Mouse (Mus musculus) myocyte (in vitro differentiated cells): ENCODE measurements at regions not wholly inside any gene's neighbourhood (a gene's known extent, or its start where the extent isn't known, plus 50 kb on each side); places are given as distances from the start of the nearest gene placed in this dataset.

Experiments used
- H3K27me3 ChIP-seq: one replicate; pipeline ENCODE4 v1.6.1; 2011; ENCODE audit not compliant: control insufficient read depth, insufficient read depth, insufficient read length
- H3K36me3 ChIP-seq: one replicate; pipeline ENCODE4 v1.6.1; 2011; ENCODE audit not compliant: control insufficient read depth, insufficient read depth
- H3K4me2 ChIP-seq: one replicate; pipeline ENCODE4 v1.6.1; 2011; ENCODE audit warnings: low read depth, control low read depth
- H3K4me3 ChIP-seq: one replicate; pipeline ENCODE4 v1.5.1; 2011; ENCODE audit warnings: mild to moderate bottlenecking, control low read depth, moderate library complexity
- H3K79me2 ChIP-seq: one replicate; pipeline ENCODE4 v1.6.1; 2011; ENCODE audit not compliant: control insufficient read depth, insufficient read depth
- H3ac ChIP-seq: one replicate; pipeline ENCODE4 v1.6.1; 2011; ENCODE audit not compliant: control insufficient read depth, insufficient read length
- CEBPB ChIP-seq: IDR thresholded peaks from 2 replicates; pipeline ENCODE4 v1.6.1; 2011; ENCODE audit warnings: mild to moderate bottlenecking, moderate library complexity; ENCODE audit not compliant: poor library complexity, insufficient read depth, severe bottlenecking
- E2F4 ChIP-seq: IDR thresholded peaks from one replicate; pipeline ENCODE4 v1.6.1; 2011; ENCODE audit warnings: mild to moderate bottlenecking, control low read depth, moderate library complexity; ENCODE audit not compliant: insufficient read depth
- MAX ChIP-seq: IDR thresholded peaks from one replicate; pipeline ENCODE4 v1.6.1; 2011; ENCODE audit warnings: low read depth, mild to moderate bottlenecking, control low read depth
- MYOD1 ChIP-seq, 3 experiments: IDR thresholded peaks; one replicate each; pipeline ENCODE4 v1.6.1; 2011; ENCODE audit warnings: control low read depth in 2 of 3, low read depth in 2 of 3, mild to moderate bottlenecking in 2 of 3, moderate library complexity in 1 of 3; ENCODE audit not compliant: insufficient read length in 2 of 3, control insufficient read depth in 1 of 3
- MYOG ChIP-seq, 3 experiments: IDR thresholded peaks; one replicate each; pipeline ENCODE4 v1.6.1; 2011; ENCODE audit warnings: control low read depth in 2 of 3, low read depth in 2 of 3, mild to moderate bottlenecking in 2 of 3; ENCODE audit not compliant: insufficient read length in 2 of 3, control insufficient read depth in 1 of 3, insufficient read depth in 1 of 3
- POLR2A ChIP-seq: IDR thresholded peaks from one replicate; pipeline ENCODE4 v1.6.1; 2011; ENCODE audit warnings: low read depth, mild to moderate bottlenecking, control low read depth, moderate library complexity; ENCODE audit not compliant: insufficient read length
- POLR2AphosphoS2 ChIP-seq: IDR thresholded peaks from one replicate; pipeline ENCODE4 v1.6.1; 2011; ENCODE audit warnings: low read depth, control low read depth; ENCODE audit not compliant: insufficient read length
- REST ChIP-seq: IDR thresholded peaks from one replicate; pipeline ENCODE4 v1.6.1; 2011; ENCODE audit warnings: mild to moderate bottlenecking, control low read depth, moderate library complexity; ENCODE audit not compliant: insufficient read depth, insufficient read length
- SRF ChIP-seq: IDR thresholded peaks from one replicate; pipeline ENCODE4 v1.6.1; 2011; ENCODE audit warnings: low read depth; ENCODE audit not compliant: control insufficient read depth, insufficient read length
- TCF12 ChIP-seq: IDR thresholded peaks from one replicate; pipeline ENCODE4 v1.6.1; 2011; ENCODE audit warnings: mild to moderate bottlenecking, control low read depth; ENCODE audit not compliant: poor library complexity, insufficient read depth, severe bottlenecking
- TCF3 ChIP-seq: IDR thresholded peaks from one replicate; pipeline ENCODE4 v1.6.1; 2011; ENCODE audit warnings: low read depth, control low read depth; ENCODE audit not compliant: insufficient read length
- USF1 ChIP-seq: IDR thresholded peaks from one replicate; pipeline ENCODE4 v1.6.1; 2011; ENCODE audit warnings: low read depth, mild to moderate bottlenecking, control low read depth, moderate library complexity

DNA sequence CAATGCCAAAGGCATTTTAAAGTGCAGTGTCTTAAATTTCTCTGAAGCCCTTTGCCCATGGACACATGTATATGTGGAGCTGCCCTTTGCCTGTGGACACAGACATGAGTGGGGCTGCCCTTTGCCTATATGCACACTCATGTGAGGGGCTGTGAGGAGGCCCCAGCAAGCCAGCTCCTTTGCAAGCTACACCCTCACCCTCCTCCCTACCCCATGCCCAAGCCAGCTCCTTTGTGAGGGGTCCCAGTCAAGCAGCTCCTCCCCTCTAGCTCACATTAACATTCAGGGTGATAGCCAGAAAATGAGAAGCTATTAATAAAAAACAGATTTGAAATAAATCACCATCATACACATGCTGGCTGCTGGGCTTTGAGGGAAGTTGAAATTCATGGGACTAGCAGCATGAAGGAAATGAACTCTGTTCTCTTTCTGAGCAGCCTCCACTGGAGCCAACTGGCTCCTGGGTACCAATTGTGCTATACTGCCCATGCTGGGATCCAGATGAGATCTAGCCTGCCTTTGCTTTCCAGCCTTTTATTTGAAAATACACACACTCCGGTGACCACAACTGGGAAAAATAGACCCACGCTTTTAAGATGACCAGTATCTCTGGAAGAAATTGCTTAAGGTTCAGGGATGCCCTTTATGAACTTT, 151.4 kb downstream of the Abcc12 start:
- no peak overlapping the region for H3ac ChIP-seq
- no peak overlapping the region for H3K4me3 ChIP-seq
- no peaks in the 10 kb centered on the region for H3K27me3 ChIP-seq
- H3K36me3 ChIP-seq: no peaks in the 10 kb centered on the region
- no peak overlapping the region for H3K4me2 ChIP-seq
- H3K79me2 ChIP-seq: no peaks in the 10 kb centered on the region
- no peak for TF ChIP-seq POLR2A
- no peak for TF ChIP-seq MYOD1 (IDR thresholded peaks at IDR 0.05; ENCODE audit: control insufficient read depth in 1 of 3, insufficient read length in 2 of 3, low read depth in 2 of 3)
- no peak for TF ChIP-seq REST
- no peak for TF ChIP-seq USF1
- TF ChIP-seq MYOG (IDR thresholded peaks at IDR 0.05; ENCODE audit: control insufficient read depth in 1 of 3, insufficient read depth in 1 of 3, insufficient read length in 2 of 3, low read depth in 2 of 3): no peak
- no peak for TF ChIP-seq TCF3
- TF ChIP-seq POLR2AphosphoS2: no peak
- TF ChIP-seq E2F4: no peak
- TF ChIP-seq SRF: no peak

DNA sequence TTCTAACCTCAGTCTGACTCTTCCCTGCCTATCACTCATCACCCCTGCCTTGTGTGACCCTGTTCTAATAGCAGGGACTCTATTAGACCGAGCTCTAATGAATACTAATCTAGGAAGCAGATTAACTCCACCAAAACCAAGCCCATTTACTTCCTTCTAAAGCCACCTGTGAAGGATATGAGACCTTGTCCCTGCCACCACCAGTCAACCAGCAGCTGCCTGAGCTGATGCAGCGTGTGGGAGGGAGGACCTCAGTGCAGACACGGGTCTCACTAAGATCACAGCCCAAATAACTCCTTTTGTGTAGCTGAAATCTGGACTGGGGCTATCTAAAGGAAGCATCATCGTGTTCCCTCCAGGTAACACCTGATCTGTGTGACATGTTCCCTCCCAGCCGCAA, 152.4 kb downstream of the Abcc12 start:
- no peaks in the 10 kb centered on the region for H3K79me2 ChIP-seq
- no peak for TF ChIP-seq E2F4
- TF ChIP-seq POLR2AphosphoS2: no peak
- TF ChIP-seq CEBPB: no peak
- TF ChIP-seq TCF12: no peak
- no peak for TF ChIP-seq TCF3
- no peak for TF ChIP-seq MYOD1 (IDR thresholded peaks at IDR 0.05; ENCODE audit: control insufficient read depth in 1 of 3, insufficient read length in 2 of 3, low read depth in 2 of 3)
- no peak for TF ChIP-seq REST
- TF ChIP-seq SRF: no peak
- no peak for TF ChIP-seq MAX
- TF ChIP-seq MYOG (IDR thresholded peaks at IDR 0.05; ENCODE audit: control insufficient read depth in 1 of 3, insufficient read depth in 1 of 3, insufficient read length in 2 of 3, low read depth in 2 of 3): no peak
- no peak for TF ChIP-seq USF1
- TF ChIP-seq POLR2A: no peak
- H3ac ChIP-seq: no peak overlapping the region
- no peak overlapping the region for H3K4me2 ChIP-seq
- no peaks in the 10 kb centered on the region for H3K27me3 ChIP-seq
- H3K4me3 ChIP-seq: no peak overlapping the region
- H3K36me3 ChIP-seq: no peaks in the 10 kb centered on the region

DNA sequence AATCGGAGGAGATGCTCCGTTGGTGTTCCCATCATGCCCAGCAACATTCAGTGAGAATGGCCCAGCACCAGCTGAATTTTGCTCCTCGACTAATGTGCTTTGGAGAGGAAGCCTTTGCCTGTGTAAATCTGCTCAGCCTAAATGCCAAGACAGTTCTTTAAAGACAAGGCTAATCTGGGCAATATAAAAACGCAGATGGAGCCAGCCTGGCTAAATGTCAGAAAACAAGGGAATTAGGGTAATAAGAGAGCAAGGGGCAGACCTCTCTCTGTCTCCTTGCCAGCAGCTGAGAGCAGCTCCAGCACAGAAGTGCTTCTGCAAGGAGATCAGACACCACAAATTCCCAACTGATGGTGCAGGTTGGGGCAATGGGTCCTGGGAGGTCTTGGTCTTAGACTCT, 154.4 kb downstream of the Abcc12 start:
- Histone ChIP-seq H3K4me2 (no peak overlapping the region), H3ac (no peak overlapping the region), H3K27me3 (no peaks in the 10 kb centered on the region), H3K79me2 (no peaks in the 10 kb centered on the region), H3K36me3 (no peaks in the 10 kb centered on the region), H3K4me3 (no peak overlapping the region)
- no peak for TF ChIP-seq CEBPB
- no peak for TF ChIP-seq MYOG (IDR thresholded peaks at IDR 0.05; ENCODE audit: control insufficient read depth in 1 of 3, insufficient read depth in 1 of 3, insufficient read length in 2 of 3, low read depth in 2 of 3)
- TF ChIP-seq TCF3: no peak
- no peak for TF ChIP-seq USF1
- TF ChIP-seq POLR2AphosphoS2: no peak

DNA sequence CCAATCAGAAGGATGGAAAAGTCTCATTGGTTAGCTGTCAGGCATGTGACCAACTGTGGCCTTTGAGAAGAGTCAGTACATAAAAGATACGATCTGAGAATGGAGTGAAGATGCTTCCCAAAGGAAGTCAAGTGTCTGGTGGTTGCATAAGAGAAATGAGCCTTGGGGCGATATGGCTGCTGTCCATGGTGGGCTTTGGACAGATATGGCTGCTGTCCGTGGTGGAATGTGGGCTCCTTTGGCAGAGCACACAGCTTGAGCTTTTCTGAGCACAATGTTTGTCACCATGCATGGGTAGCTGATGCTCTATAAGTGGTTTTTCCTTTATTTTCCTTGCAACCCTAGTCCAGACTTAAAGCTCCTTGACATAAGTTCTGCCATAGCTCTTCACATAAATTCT, 155.1 kb downstream of the Abcc12 start:
- no peaks in the 10 kb centered on the region for H3K79me2 ChIP-seq
- no peak overlapping the region for H3K4me2 ChIP-seq
- no peaks in the 10 kb centered on the region for H3K36me3 ChIP-seq
- TF ChIP-seq E2F4 (no peak), REST (peak; percentile 96)
- no peak overlapping the region for H3ac ChIP-seq
- no peaks in the 10 kb centered on the region for H3K27me3 ChIP-seq
- no peak overlapping the region for H3K4me3 ChIP-seq

DNA sequence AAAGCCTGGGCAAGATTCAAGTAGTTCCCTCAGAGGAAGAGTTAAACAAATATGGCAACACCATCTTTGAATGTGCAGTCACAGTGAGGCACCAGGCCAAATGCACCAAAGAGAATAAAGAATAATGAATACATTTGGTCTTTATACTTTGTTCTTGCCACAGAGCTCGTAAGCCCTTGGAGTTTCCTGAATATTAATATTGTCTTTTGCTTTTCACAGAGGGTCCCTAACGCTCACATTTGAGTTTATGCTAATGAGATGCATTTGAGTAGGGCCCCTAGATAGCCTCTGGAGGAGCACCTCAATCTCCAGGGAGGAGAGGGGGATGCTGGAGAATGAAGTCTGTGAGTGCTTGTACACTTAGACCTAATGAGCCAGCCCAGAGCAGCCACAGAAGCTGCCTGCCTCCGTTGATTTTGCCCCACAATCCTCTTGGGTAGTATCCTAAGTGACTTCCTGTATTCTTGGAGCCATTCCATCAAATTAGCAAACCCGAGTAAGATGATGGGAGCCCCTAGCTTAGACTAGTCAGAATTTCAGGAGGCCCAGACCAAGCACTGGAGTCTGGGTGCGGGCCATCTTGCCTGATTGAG, 161.3 kb downstream of the Abcc12 start:
- Histone ChIP-seq H3K27me3 (no peaks in the 10 kb centered on the region), H3K4me2 (no peak overlapping the region), H3ac (no peak overlapping the region), H3K4me3 (no peak overlapping the region), H3K79me2 (no peaks in the 10 kb centered on the region), H3K36me3 (no peaks in the 10 kb centered on the region)
- TF ChIP-seq MYOD1 (IDR thresholded peaks at IDR 0.05; ENCODE audit: control insufficient read depth in 1 of 3, insufficient read length in 2 of 3, low read depth in 2 of 3) (no peak), MAX (no peak), MYOG (IDR thresholded peaks at IDR 0.05; ENCODE audit: control insufficient read depth in 1 of 3, insufficient read depth in 1 of 3, insufficient read length in 2 of 3, low read depth in 2 of 3) (no peak), TCF12 (no peak), E2F4 (no peak), USF1 (no peak), REST (no peak), POLR2AphosphoS2 (no peak), POLR2A (no peak)
